Mouse (Mus musculus): ENCODE data around the gene Rcvrn. TPM values are rescaled to one million over a fixed set of nuclear protein-coding genes. Genes with fewer than 3 reads are reported as not detected.

Gene Rcvrn
- polyA plus RNA-seq (2014; fragmentation: Nextera tagmentation; extraction: Ambion mirVana): not detected in 2 replicates

GRCm38 (mm10) chr11:67694703-67695376 is at the start of gene Rcvrn:
Rcvrn (plus strand) TSS chr11:67695326.
- WGBS (ENCODE audit: insufficient replicate concordance): 53% methylated on average over 7 of the region's 7 CpGs
- no peak for ATAC-seq (replicated peaks; ENCODE audit: insufficient number of reproducible peaks, low FRiP score, low TSS enrichment)
- H3K4me2 ChIP-seq: no peak within 1 kb of the TSS

GRCm38 (mm10) chr11:67647745-67648144 is 47.4 kb upstream of the Rcvrn start:
- Histone ChIP-seq H3K4me3 (ENCODE audit: low read depth, low read length) (no peak overlapping the region), H3K27me3 (ENCODE audit: control insufficient read depth, insufficient read depth, low read length) (no peaks in the 10 kb centered on the region), H3K4me2 (no peak overlapping the region), H3K36me3 (ENCODE audit: control insufficient read depth, insufficient read depth, low read length) (no peaks in the 10 kb centered on the region), H3K27ac (ENCODE audit: low read depth, low read length) (no peak overlapping the region), H3K4me1 (ENCODE audit: control insufficient read depth, insufficient read depth, low read length) (peaks cover 4% of the 10 kb centered on the region; the same call in 1 of the 2 replicates), H3K9me3 (replicated peaks; ENCODE audit: control insufficient read depth, low read length) (no peaks in the 10 kb centered on the region), H3K9ac (ENCODE audit: low read depth, low read length) (no peak overlapping the region)
- ATAC-seq (replicated peaks; ENCODE audit: insufficient number of reproducible peaks, low FRiP score, low TSS enrichment): no peak
- 24% methylated on average over 5 of the region's 5 CpGs for WGBS (ENCODE audit: insufficient replicate concordance)

More at GRCm38 (mm10) chr11:67694703-67695376, at the start of gene Rcvrn:
- Histone ChIP-seq H3K4me3 (ENCODE audit: low read depth, low read length) (no peak within 1 kb of the TSS), H3K4me1 (ENCODE audit: control insufficient read depth, insufficient read depth, low read length) (no peaks in the 10 kb centered on the region), H3K9ac (ENCODE audit: low read depth, low read length) (no peak within 1 kb of the TSS), H3K9me3 (replicated peaks; ENCODE audit: control insufficient read depth, low read length) (no peaks in the 10 kb centered on the region), H3K27me3 (ENCODE audit: control insufficient read depth, insufficient read depth, low read length) (peaks cover 2% of the 10 kb centered on the region; the same call in 1 of the 2 replicates), H3K27ac (ENCODE audit: low read depth, low read length) (no peak within 1 kb of the TSS), H3K36me3 (ENCODE audit: control insufficient read depth, insufficient read depth, low read length) (no peaks in the 10 kb centered on the region)

DNA sequence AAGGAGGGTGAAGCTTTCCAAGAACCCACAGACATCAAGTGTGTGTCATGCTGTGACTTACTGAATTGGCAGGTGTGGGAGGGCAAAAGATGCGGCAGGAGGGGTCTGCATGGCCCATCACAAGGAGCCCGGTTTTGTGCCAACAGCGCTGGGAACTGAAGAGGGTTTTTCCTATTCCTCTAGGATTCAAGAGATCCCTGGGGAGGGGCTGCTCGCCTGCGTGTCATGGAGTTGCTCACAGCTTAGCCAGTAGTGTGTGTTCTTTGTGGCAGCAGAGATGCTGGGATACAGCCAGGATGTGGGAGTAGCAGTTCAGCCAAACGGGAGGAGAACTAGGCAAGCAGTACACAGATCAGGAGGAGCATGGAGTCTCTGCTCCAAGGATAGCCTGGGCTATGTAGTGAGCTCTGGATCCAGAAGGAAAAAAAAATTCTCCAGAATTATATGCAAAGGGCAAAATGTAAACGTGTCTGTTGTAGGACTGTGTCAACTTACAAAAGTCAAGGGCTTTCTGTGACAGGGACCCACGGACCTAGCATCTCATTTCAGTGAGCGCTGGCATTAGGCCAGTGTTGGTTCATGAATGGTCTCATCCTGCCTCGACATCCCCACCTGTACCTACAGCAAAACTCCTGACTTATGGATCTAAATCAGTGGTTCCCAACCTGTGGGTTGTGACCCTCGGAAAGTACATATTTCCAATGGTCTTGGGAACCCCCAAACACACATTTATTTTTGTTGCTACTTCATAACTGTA is 46.3 kb upstream of the Rcvrn start:
- WGBS (ENCODE audit: insufficient replicate concordance): 75% methylated on average over 11 of the region's 11 CpGs
- Histone ChIP-seq H3K9ac (ENCODE audit: low read depth, low read length) (no peak overlapping the region), H3K9me3 (replicated peaks; ENCODE audit: control insufficient read depth, low read length) (no peaks in the 10 kb centered on the region), H3K4me2 (no peak overlapping the region), H3K4me3 (ENCODE audit: low read depth, low read length) (no peak overlapping the region), H3K36me3 (ENCODE audit: control insufficient read depth, insufficient read depth, low read length) (no peaks in the 10 kb centered on the region), H3K4me1 (ENCODE audit: control insufficient read depth, insufficient read depth, low read length) (peaks cover 6% of the 10 kb centered on the region; the same call in 1 of the 2 replicates), H3K27ac (ENCODE audit: low read depth, low read length) (no peak overlapping the region), H3K27me3 (ENCODE audit: control insufficient read depth, insufficient read depth, low read length) (0 out of 2 replicates have a peak, but pooled peaks cover under 1% of the 10 kb centered on the region)
- ATAC-seq (replicated peaks; ENCODE audit: insufficient number of reproducible peaks, low FRiP score, low TSS enrichment): no peak

- Histone ChIP-seq H3K36me3 (ENCODE audit: control insufficient read depth, insufficient read depth, low read length) (no peaks in the 10 kb centered on the region), H3K27ac (ENCODE audit: low read depth, low read length) (no peak overlapping the region), H3K27me3 (ENCODE audit: control insufficient read depth, insufficient read depth, low read length) (0 out of 2 replicates have a peak, but pooled peaks cover 3% of the 10 kb centered on the region), H3K9ac (ENCODE audit: low read depth, low read length) (no peak overlapping the region), H3K9me3 (replicated peaks; ENCODE audit: control insufficient read depth, low read length) (no peaks in the 10 kb centered on the region), H3K4me2 (no peak overlapping the region), H3K4me1 (ENCODE audit: control insufficient read depth, insufficient read depth, low read length) (peaks cover 6% of the 10 kb centered on the region; the same call in 1 of the 2 replicates), H3K4me3 (ENCODE audit: low read depth, low read length) (no peak overlapping the region)
- WGBS (ENCODE audit: insufficient replicate concordance): 55% methylated on average over 10 of the region's 10 CpGs
- ATAC-seq (replicated peaks; ENCODE audit: insufficient number of reproducible peaks, low FRiP score, low TSS enrichment): no peak
Measured at GRCm38 (mm10) chr11:67649971-67650707, 45.0 kb upstream of the Rcvrn start.

DNA sequence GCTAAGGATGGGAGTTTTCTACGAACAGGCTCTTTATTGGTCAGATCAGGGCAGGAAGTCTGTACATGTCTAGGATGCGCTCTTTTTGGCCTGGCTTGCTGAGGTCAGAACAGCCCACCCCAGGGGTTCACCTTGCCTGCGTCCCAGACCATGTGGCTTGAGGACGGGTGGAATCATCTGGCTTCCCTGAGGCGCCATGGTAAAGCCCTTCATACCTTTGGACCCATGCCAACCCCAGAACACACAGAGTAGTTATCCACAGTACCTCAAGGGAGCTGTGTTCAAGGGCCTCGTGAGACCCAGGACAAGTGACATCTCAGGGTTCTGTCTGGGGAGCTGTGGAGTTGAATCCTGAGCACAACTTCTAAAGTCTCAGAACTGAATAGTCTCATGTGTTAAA is 43.4 kb upstream of the Rcvrn start:
- 77% methylated on average over 6 of the region's 6 CpGs for WGBS (ENCODE audit: insufficient replicate concordance)
- H3K4me1 ChIP-seq (ENCODE audit: control insufficient read depth, insufficient read depth, low read length): peaks cover 6% of the 10 kb centered on the region; the same call in 1 of the 2 replicates
- no peak for ATAC-seq (replicated peaks; ENCODE audit: insufficient number of reproducible peaks, low FRiP score, low TSS enrichment)
- no peak overlapping the region for H3K27ac ChIP-seq (ENCODE audit: low read depth, low read length)
- H3K9me3 ChIP-seq (replicated peaks; ENCODE audit: control insufficient read depth, low read length): no peaks in the 10 kb centered on the region
- H3K4me3 ChIP-seq (ENCODE audit: low read depth, low read length): no peak overlapping the region
- no peak overlapping the region for H3K9ac ChIP-seq (ENCODE audit: low read depth, low read length)
- no peak overlapping the region for H3K4me2 ChIP-seq
- H3K27me3 ChIP-seq (ENCODE audit: control insufficient read depth, insufficient read depth, low read length): 0 out of 2 replicates have a peak, but pooled peaks cover 3% of the 10 kb centered on the region
- no peaks in the 10 kb centered on the region for H3K36me3 ChIP-seq (ENCODE audit: control insufficient read depth, insufficient read depth, low read length)

- 17% methylated on average over 14 of the region's 14 CpGs for WGBS (ENCODE audit: insufficient replicate concordance)
- Histone ChIP-seq H3K4me1 (ENCODE audit: control insufficient read depth, insufficient read depth, low read length) (peaks cover 6% of the 10 kb centered on the region; the same call in 1 of the 2 replicates), H3K36me3 (ENCODE audit: control insufficient read depth, insufficient read depth, low read length) (no peaks in the 10 kb centered on the region), H3K4me3 (ENCODE audit: low read depth, low read length) (no peak overlapping the region), H3K4me2 (no peak overlapping the region), H3K27me3 (ENCODE audit: control insufficient read depth, insufficient read depth, low read length) (0 out of 2 replicates have a peak, but pooled peaks cover 3% of the 10 kb centered on the region), H3K9me3 (replicated peaks; ENCODE audit: control insufficient read depth, low read length) (no peaks in the 10 kb centered on the region), H3K27ac (ENCODE audit: low read depth, low read length) (no peak overlapping the region), H3K9ac (ENCODE audit: low read depth, low read length) (no peak overlapping the region)
- ATAC-seq (replicated peaks; ENCODE audit: insufficient number of reproducible peaks, low FRiP score, low TSS enrichment): no peak
Measured at GRCm38 (mm10) chr11:67652194-67652892, 42.8 kb upstream of the Rcvrn start.

GRCm38 (mm10) chr11:67652893-67653255 is 42.3 kb upstream of the Rcvrn start:
- no peak overlapping the region for H3K4me3 ChIP-seq (ENCODE audit: low read depth, low read length)
- H3K4me2 ChIP-seq: no peak overlapping the region
- peaks cover 6% of the 10 kb centered on the region; the same call in 1 of the 2 replicates for H3K4me1 ChIP-seq (ENCODE audit: control insufficient read depth, insufficient read depth, low read length)
- H3K27ac ChIP-seq (ENCODE audit: low read depth, low read length): no peak overlapping the region
- H3K9me3 ChIP-seq (replicated peaks; ENCODE audit: control insufficient read depth, low read length): no peaks in the 10 kb centered on the region
- H3K9ac ChIP-seq (ENCODE audit: low read depth, low read length): 0 out of 2 replicates have a peak overlapping the region, but pooled peaks have one; percentile 3
- 0 out of 2 replicates have a peak, but pooled peaks cover 3% of the 10 kb centered on the region for H3K27me3 ChIP-seq (ENCODE audit: control insufficient read depth, insufficient read depth, low read length)
- no peaks in the 10 kb centered on the region for H3K36me3 ChIP-seq (ENCODE audit: control insufficient read depth, insufficient read depth, low read length)
- 57% methylated on average over 6 of the region's 6 CpGs for WGBS (ENCODE audit: insufficient replicate concordance)
- no peak for ATAC-seq (replicated peaks; ENCODE audit: insufficient number of reproducible peaks, low FRiP score, low TSS enrichment)
